Mouse (Mus musculus): ENCODE measurements around the gene Obscn.

Gene Obscn

DNA sequence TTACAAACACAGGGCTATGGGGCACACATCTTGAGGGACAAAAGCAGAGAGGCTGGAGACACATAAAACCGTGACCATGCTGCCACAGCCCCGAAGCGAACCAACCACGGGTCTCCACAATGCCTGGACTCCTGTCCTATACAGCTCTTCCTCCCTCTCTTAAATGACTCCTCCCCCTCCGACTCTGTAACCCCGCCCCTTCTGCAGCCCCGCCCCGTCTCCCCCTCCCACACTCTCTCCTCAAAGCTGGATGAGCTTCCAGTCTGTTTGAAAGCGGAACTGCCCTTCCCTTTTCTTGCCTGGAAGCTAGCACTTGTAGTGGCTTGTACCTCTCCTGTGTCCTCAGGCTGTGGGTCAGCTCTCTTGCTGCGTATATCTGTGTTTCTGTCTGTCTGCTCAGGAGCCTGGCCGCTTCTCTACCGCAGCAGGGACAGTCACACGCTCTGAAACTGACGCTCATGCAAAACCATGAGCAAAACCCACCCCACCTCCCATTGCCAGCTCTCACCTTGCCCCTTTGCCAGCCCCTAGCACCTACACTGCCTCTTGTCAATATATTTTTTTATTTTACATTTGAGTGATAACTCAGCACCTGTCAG is 5.7 kb upstream of the Obscn start:
- no peak for DNase-seq (ENCODE audit: low spot score)

GRCm38 (mm10) chr11:59138537-59139486 is 2.6 kb upstream of the Obscn start:
- no peak for DNase-seq (ENCODE audit: low spot score)

DNA sequence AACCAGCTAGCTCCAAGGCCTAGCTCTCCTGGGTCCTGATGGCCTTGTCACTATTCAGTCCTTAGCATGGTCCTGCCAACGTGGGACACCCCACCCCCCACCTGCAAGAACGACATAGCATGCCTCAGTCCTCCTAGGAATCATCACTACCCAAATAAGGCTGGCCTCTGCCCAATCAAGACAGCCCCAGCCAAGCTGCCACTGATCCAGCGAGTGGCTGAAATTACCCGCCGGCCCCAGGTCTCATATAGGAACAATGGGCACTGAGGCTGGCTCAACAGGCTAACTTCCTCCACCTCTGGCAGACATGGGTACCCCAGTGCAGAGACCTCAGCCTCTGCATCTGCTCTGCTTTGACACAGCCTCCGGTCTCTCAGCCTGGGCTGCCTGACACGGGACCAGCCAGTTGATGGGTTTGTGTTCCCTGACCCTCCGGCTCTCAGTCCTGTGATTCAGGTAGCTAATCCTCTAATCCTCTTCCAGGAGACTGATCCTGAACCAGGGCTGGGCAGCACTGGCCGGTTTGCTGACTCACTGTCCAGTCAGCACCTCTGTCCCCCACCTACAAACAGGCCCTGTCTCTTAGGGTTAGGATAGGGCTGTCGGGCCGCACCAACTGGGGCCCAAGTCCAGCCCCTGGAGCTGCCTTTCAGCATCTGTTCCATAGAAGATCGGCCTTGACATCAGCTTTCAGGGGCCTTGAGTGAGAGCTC is 948 bp upstream of the Obscn start:
- no peak for DNase-seq (ENCODE audit: low spot score)

DNA sequence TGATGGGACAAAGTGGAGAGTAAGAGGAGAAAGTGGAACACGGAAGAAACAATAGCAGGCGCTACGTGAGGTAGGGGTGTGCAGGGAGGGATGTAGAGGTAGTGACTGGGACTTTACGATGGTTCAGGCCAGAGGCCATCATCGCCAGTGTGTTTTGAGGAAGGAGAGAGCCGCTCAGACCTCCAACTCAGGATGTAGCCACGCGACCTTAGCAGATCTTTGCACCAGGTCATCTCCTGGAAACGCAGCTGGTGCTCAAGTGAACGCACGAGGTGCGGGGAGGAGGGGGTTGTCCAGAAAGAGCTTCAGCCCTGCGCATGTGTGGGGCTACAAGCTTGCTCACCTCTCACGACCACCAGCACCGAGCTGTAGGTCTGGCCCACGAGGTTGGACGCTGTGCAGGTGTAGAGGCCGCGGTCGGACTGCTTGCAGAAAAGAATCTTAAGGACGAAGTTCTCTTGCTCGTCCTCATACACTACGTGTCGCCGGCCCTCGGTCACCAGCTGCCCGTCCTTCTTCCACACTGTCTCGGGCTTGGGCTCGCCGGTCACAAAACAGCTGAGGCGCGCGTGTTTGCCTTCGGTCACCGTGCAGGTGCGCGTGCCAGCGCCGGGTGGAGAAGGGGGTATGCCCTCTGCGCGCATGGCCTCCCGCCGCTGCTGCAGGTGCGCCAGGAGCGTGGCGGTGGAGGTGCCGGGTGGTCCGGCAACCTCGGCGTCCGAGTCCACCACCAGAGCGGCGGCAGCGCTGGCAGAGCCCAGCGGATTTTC is 966 bp downstream of the Obscn start:
- no peak for DNase-seq (ENCODE audit: low spot score)

DNA sequence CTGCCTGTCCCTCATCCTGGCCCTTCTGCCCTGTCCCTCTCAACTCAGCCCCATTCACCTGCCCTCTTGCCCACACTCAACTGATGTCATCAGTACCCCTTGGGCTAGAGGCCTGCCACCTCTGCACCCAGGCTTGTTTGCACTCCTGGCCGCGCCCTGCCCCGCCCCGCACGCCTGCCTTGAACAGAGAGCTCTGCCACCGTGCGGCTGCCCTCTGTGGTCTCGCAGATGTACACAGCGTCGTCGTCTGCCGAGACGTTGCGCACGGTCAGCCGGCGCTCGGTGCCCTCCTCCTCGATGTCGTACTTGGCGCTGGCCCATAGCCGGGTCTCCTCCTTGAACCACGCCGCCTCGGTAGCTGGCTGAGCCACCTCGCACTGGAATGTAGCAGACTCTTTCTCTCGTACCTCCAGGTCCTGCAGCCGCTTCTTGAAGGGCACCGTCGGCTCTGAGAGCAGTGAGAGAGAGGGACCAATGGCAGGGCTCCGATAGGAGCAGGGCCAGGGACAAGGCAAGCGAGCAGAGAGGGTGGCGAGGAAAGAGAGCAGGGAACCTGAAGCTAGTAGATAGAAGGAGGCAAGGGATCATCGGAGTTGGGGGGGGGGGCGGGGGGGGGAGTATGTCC is 1.7 kb downstream of the Obscn start:
- DNase-seq (ENCODE audit: low spot score), result no peak

DNA sequence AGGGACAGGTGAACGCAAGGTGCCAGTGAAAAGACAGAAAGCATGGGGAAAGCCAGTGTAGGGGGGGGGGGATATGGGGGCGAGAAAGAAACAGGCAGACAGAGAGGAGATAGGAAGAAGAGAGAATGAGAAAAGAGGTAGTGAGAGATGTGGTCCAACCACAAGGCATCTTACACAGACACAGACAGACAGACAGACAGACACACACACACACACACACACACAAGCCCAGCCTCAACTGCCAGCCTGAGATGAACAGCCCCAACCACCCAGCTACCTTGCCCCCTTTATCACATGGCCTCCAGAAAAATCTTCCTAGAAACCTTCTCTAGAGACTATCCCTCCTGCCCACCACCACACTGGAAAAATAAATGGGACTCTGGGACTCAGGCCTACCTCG is 4.1 kb downstream of the Obscn start:
- no peak for DNase-seq (ENCODE audit: low spot score)

DNA sequence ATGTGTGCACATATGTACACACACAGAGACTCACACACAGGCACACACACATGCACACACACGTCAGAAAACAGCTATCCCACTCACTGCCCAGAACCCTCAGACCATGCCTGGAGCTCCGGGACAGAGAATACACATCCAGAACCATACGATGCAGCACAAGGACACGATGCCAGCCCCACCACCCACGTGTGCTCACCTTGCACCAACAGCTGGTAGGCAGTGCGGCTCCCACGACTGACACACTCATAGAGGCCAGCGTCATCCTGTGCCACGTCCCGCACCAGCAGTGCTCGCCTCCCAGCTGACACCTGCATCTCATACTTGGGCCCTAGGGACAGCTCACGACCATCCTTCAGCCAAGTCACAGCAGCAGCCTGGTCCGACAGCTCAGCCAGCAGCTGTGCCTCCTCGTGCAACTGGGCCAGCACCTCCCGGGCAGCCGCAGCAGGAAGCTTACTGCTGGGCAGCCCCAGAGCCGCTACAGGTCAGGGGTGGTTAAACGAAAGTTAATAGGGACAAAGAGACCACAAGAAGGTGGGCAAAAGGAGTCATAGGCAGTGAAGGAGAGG is 4.8 kb downstream of the Obscn start:
- no peak for DNase-seq (ENCODE audit: low spot score)

GRCm38 (mm10) chr11:59130782-59131181 is 5.4 kb downstream of the Obscn start:
- DNase-seq (ENCODE audit: low spot score), result no peak

DNA sequence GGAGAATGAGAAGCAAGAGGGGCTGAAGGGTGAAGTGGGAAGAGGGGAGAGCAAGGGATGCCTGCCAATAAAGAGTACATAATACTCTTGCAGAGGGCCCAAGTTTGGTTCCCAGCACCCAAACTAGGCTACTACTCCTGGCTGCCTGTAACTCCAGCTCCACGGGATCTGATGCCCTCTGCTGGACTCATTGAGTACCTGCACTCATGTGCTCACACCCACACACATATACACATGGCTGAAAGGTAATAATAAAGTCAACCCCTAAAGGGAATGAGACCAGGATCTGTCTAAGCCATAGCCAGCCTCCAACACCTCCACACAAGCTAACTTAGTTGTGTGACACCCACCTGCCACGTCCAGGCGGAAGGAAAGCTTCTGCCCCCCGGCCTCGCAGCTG is 30.3 kb downstream of the Obscn start:
- no peak for DNase-seq (ENCODE audit: low spot score)

- DNase-seq (ENCODE audit: low spot score), result no peak
Measured at GRCm38 (mm10) chr11:59102324-59102723, 33.9 kb downstream of the Obscn start.

- DNase-seq (ENCODE audit: low spot score), result peak; percentile 49
Measured at GRCm38 (mm10) chr11:59098339-59098738, 37.9 kb downstream of the Obscn start.

- DNase-seq (ENCODE audit: low spot score), result no peak
Measured at GRCm38 (mm10) chr11:59097770-59098169, 38.4 kb downstream of the Obscn start.

GRCm38 (mm10) chr11:59094213-59094612 is 42.0 kb downstream of the Obscn start:
- peak; percentile 38 for DNase-seq (ENCODE audit: low spot score)

DNA sequence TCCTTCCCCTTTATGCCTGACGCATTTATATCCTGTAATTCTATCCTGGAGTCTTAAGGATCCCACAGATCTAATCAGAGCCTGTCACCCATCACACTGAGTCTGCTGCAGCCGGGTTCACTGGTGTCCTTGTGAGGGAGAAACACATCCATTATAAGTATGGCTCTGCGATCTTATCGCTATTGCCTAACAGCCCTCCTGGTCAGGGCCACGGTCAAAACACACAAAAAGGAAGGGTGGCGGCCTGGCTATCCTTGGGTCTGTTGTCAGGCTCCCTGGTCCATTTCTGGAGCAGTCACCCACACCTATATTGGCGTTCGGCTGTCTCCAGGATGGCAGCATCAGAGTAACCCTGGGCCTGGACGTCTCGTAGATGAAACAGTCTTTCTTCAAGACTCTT is 48.6 kb downstream of the Obscn start:
- DNase-seq (ENCODE audit: low spot score), result no peak

DNA sequence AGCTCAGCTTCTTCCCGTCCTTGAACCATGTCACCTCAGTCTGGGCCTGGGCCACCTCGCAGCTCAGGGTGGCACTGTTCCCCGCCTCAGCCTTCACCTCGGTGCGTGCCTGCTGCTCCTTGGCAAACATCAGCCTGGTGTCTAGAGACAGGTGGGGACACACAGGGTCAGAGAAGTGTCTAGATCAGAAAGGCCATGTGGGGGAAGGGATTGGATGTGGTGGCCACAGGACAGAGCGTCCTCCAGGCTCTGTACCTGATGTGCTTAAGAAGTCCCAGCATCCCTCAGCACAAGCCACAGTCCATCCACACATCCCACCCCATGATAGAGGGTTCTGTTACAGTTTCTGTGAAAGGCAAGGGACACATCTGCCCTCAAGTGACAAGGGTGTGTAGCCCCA is 51.0 kb downstream of the Obscn start:
- DNase-seq (ENCODE audit: low spot score), result no peak

DNA sequence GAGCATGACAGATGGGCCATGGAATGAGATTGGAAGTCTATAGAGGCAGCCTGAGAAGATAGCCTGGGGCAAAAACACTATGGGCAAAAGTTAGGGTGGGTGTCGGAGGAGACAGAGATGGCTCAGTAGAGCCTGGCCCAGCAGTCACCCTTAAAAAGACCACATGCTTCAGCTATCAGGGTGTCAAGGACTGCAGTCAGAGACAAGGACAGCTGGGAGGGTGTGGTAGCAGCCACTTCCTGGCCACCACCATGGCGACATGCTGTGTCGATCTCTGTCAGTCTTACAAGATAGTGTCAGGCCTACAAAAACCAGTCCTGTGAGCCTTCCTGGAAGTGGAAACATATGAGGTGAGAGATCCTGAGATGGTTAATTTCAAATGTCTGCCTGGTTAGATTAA is 53.1 kb downstream of the Obscn start:
- DNase-seq (ENCODE audit: low spot score), result no peak

DNA sequence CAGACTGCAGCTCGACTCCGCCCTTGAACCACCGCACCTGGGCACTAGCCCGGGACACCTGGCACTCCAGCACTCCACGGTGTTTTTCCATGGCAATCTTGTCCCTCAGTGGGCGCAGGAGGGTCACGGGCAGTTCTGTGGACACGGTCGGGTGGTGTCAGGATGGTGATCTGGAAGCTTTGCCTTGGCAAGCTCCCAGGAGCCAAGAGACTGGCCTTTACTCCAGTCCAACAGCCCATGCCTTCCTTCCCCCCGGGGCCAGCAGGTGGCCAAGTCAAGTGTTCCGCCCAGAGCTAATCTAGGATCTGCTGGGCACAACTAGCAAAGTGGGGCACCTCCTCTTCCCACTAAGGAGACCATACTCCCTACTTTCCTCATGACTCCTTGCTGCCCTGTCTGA is 57.9 kb downstream of the Obscn start:
- no peak for DNase-seq (ENCODE audit: low spot score)

GRCm38 (mm10) chr11:59070321-59070720 is 65.9 kb downstream of the Obscn start:
- DNase-seq (ENCODE audit: low spot score), result no peak

- DNase-seq (ENCODE audit: low spot score), result no peak
Measured at GRCm38 (mm10) chr11:59068922-59069321, 67.3 kb downstream of the Obscn start.

GRCm38 (mm10) chr11:59068433-59068832 is 67.8 kb downstream of the Obscn start:
- no peak for DNase-seq (ENCODE audit: low spot score)

GRCm38 (mm10) chr11:59067921-59068320 is 68.3 kb downstream of the Obscn start:
- no peak for DNase-seq (ENCODE audit: low spot score)
